Mouse (Mus musculus) embryonic facial prominence, embryonic 15.5 days (tissue): ENCODE results near the gene Lmtk3. TPM values are rescaled to one million over a fixed set of nuclear protein-coding genes. Genes with fewer than 3 reads are reported as not detected.
A peak's percentile ranks its signal among the peaks of the same experiment; 100 is the strongest.

Source experiments
- ATAC-seq: fragments of 200-750 bp; cut with Nextera tagmentation; 2 replicates; pipeline ENCODE4 v1.8.0; 2017; ENCODE audit warnings: low read depth, moderate TSS enrichment; ENCODE audit not compliant: insufficient number of reproducible peaks, low FRiP score, low TSS enrichment
- H3K27ac ChIP-seq: fragments of 300-500 bp; sonication (generic); replicated peaks from 2 replicates; pipeline ENCODE4 v1.5.1; 2015; ENCODE audit warnings: mild to moderate bottlenecking, inconsistent platforms
- H3K27me3 ChIP-seq: fragments of 300-500 bp; sonication (generic); 2 replicates; pipeline ENCODE4 v1.6.1; 2015; ENCODE audit warnings: inconsistent platforms
- H3K36me3 ChIP-seq: fragments of 300-500 bp; sonication (generic); 2 replicates; pipeline ENCODE4 v1.6.1; 2015; ENCODE audit warnings: mild to moderate bottlenecking, inconsistent platforms
- H3K4me1 ChIP-seq: fragments of 300-500 bp; sonication (generic); 2 replicates; pipeline ENCODE4 v1.6.1; 2015; ENCODE audit warnings: inconsistent platforms
- H3K4me2 ChIP-seq: fragments of 300-500 bp; sonication (generic); replicated peaks from 2 replicates; pipeline ENCODE4 v1.6.1; 2015; ENCODE audit warnings: mild to moderate bottlenecking, inconsistent platforms
- H3K4me3 ChIP-seq: fragments of 300-500 bp; sonication (generic); replicated peaks from 2 replicates; pipeline ENCODE4 v1.5.1; 2015; ENCODE audit warnings: mild to moderate bottlenecking, inconsistent platforms
- H3K9ac ChIP-seq: fragments of 300-500 bp; sonication (generic); 2 replicates; pipeline ENCODE4 v1.6.1; 2015; ENCODE audit warnings: inconsistent platforms
- H3K9me3 ChIP-seq: fragments of 300-500 bp; sonication (generic); replicated peaks from 2 replicates; pipeline ENCODE4 v1.6.1; 2016; ENCODE audit warnings: inconsistent platforms
- WGBS: fragments of 180-500 bp; shearing (Covaris S2); methylation state at CpG from one replicate; pipeline ENCODE4 v1.1.7; 2015; 5-methylcytosine and 5-hydroxymethylcytosine counted together
- polyA plus RNA-seq: library from polyadenylated mRNA; unstranded; fragments of >200 nt; fragmentation: Nextera tagmentation; extraction: Ambion mirVana; gene quantifications from 2 replicates; pipeline ENCODE4 v1.2.1, GENCODE M21; 2015

Lmtk3 gene
- polyA plus RNA-seq, 1 experiment from 2014 or later: 1.9 TPM

DNA sequence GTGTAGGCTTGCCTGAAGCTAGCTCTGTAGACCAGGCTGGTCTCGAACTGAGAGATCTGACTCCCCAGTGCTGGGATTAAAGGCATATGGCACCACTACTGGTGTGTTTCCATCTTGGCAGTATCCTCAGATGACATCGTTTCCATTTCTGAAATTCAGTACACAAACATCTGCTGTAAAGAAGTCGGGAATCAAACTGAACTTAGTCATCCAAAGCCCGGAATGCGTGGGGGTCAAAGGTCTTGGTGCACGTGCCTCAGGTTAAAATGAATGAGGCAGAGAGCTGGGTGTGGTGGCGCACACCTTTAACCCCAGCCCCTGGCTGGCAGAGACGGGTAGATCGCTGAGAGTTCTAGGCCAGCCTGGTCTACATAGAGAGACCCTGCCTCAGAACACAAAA, 33.4 kb upstream of the Lmtk3 start:
- H3K4me1 ChIP-seq: peaks cover 4% of the 10 kb centered on the region
- H3K9me3 ChIP-seq: no peaks in the 10 kb centered on the region
- no peaks in the 10 kb centered on the region for H3K27me3 ChIP-seq
- no peak overlapping the region for H3K4me3 ChIP-seq
- H3K36me3 ChIP-seq: no peaks in the 10 kb centered on the region
- WGBS: 54% methylated on average over 9 of the region's 9 CpGs
- no peak overlapping the region for H3K9ac ChIP-seq
- no peak overlapping the region for H3K4me2 ChIP-seq
- ATAC-seq: no peak
- no peak overlapping the region for H3K27ac ChIP-seq

DNA sequence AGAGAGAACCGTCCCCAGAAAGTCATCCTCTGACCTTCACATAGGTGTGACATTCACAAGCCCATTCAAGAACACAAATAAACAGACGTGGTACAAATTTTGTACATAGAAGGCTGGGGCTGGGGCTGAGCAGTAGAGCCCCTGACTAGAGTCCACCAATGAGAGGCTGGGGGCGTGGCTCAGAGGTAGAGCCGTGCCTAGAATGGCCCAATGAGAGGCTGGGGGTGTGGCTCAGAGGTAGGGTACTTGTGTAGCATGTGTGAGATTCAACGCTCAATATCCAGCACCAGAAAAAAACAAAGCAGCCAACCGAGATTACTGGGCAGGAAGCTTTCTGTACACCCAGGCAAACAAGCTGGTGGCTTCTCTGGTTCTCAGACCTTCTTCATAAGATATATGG, 27.8 kb upstream of the Lmtk3 start:
- no peak overlapping the region for H3K4me2 ChIP-seq
- no peak overlapping the region for H3K9ac ChIP-seq
- no peaks in the 10 kb centered on the region for H3K36me3 ChIP-seq
- no peak overlapping the region for H3K4me3 ChIP-seq
- ATAC-seq: no peak
- H3K4me1 ChIP-seq: peaks cover 5% of the 10 kb centered on the region
- H3K27me3 ChIP-seq: peaks cover 33% of the 10 kb centered on the region
- no peaks in the 10 kb centered on the region for H3K9me3 ChIP-seq
- no peak overlapping the region for H3K27ac ChIP-seq
- 56% methylated on average over 6 of the region's 6 CpGs for WGBS

DNA sequence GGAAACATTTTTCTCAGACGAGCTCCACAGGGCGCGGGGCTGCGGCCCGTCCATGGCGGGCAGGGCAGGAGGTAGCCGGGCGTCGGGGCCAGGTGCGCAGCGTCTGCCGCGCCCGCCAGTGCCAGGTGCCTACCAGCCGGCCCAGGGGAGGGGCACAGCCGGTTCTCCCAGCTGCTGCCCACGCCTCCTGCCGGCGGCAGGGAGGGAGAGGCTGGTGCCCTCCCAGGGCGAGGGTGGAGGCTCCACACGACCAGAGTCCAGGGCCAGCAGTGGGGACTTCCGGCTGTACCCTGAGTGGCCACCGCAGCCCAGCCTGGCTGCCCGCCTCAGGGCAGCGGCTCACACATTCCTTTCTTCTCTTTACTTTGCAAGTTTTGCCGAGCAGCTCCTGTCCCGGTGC, 24.1 kb upstream of the Lmtk3 start:
- Histone ChIP-seq H3K27me3 (peaks cover 35% of the 10 kb centered on the region), H3K4me2 (peak overlapping the region; percentile 46), H3K27ac (peak overlapping the region; percentile 45; the same call in 1 of the 2 replicates), H3K4me1 (peaks cover 5% of the 10 kb centered on the region), H3K36me3 (no peaks in the 10 kb centered on the region), H3K9me3 (no peaks in the 10 kb centered on the region), H3K9ac (no peak overlapping the region), H3K4me3 (peak overlapping the region; percentile 23)
- WGBS: 6% methylated on average over 24 of the region's 27 CpGs
- peak; percentile 70 for ATAC-seq

DNA sequence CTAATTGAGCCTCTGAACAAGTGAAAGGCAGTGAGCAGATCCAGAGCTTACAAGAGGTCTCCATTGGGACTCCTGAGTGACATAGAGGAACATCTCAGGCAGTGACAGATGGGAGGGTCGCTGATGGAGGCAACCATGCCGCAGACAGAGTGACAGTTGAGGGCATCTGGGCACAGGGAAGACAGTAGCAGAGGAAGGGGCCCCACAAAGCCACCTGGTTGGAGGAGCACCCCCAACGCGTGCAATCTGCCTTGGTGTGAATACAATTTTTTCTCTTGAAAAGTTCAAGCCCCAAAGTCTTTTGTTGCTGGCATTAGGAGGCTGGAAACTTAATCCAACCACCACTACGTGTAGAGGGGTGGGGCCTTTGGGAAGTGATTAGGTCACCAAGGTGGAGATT, 23.4 kb upstream of the Lmtk3 start:
- H3K9me3 ChIP-seq: no peaks in the 10 kb centered on the region
- H3K4me2 ChIP-seq: no peak overlapping the region
- no peak overlapping the region for H3K27ac ChIP-seq
- no peaks in the 10 kb centered on the region for H3K36me3 ChIP-seq
- H3K9ac ChIP-seq: no peak overlapping the region
- H3K4me3 ChIP-seq: no peak overlapping the region
- WGBS: 57% methylated on average over 5 of the region's 5 CpGs
- H3K4me1 ChIP-seq: peaks cover 5% of the 10 kb centered on the region
- no peak for ATAC-seq
- peaks cover 35% of the 10 kb centered on the region for H3K27me3 ChIP-seq

DNA sequence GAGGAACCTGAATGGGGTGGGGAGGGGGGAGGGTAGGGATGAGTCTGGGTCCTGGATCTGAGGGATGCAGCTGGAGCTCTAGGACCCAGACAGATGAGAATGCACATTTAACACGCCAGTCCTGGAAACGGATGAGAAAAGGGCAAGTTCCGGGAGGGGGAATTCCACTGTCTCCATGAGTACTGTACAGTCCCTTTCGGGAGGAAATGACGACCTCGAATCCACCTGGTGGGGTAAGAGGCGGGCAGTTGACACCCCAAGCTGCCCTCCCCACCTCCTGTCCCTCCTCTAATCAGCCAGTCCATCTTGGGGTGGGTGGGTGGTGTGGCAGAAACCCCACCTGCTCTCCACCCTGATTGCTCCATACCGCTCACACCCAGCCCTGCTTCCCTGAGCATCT, 17.5 kb upstream of the Lmtk3 start:
- no peaks in the 10 kb centered on the region for H3K36me3 ChIP-seq
- H3K4me2 ChIP-seq: no peak overlapping the region; the same call in 1 of the 2 replicates
- no peaks in the 10 kb centered on the region for H3K27me3 ChIP-seq
- no peaks in the 10 kb centered on the region for H3K9me3 ChIP-seq
- H3K27ac ChIP-seq: peak overlapping the region; percentile 55; the same call in 1 of the 2 replicates
- H3K9ac ChIP-seq: no peak overlapping the region
- peaks cover 10% of the 10 kb centered on the region; the same call in 1 of the 2 replicates for H3K4me1 ChIP-seq
- ATAC-seq: no peak
- 46% methylated on average over 8 of the region's 8 CpGs for WGBS
- no peak overlapping the region for H3K4me3 ChIP-seq

DNA sequence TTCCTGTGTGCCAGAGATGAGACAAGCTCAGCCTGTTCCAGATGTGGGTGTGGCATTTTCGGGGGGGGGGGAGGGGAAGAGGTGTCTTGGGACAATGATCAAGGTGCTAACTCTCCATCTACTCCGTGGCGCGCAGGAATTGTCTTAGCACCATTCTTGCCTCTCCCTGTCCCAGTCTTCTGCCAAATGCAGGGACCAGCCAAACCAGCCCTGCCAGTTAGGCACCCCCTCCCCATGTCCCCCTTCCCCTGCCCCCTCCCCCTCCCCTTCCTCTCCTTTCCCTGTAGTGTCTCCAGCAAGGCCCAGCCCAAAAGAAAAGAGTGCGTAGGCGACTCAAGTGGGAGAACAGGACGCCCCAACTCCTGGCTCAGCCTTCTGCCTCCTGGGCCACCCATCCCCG, 16.8 kb upstream of the Lmtk3 start:
- Histone ChIP-seq H3K4me2 (no peak overlapping the region), H3K36me3 (no peaks in the 10 kb centered on the region), H3K9ac (no peak overlapping the region), H3K27ac (peak overlapping the region; percentile 71; the same call in 1 of the 2 replicates), H3K9me3 (no peaks in the 10 kb centered on the region), H3K4me1 (peaks cover 10% of the 10 kb centered on the region; the same call in 1 of the 2 replicates), H3K4me3 (no peak overlapping the region), H3K27me3 (no peaks in the 10 kb centered on the region)
- ATAC-seq: peak; percentile 68; the same call in 1 of the 2 replicates
- WGBS: 31% methylated on average over 8 of the region's 8 CpGs

DNA sequence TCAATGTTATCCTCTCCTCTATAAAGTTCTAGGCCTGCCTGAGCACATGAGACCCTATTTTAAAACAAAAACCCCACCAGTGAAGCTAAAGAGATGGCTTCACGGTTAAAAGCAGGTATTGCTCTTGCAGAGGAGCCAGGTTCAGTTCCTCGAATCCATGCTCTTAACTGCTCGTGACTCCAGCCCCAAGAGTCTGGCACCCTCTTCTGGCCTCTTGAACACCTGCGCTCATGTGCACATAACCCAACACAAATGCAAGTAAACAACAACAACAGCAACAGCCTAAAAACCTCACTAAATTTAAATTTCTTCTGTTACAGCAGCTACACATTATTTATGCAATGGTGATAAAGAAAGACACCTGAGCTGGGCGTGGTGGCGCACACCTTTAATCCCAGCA, 16.0 kb upstream of the Lmtk3 start:
- no peak for ATAC-seq
- 89% methylated on average over 6 of the region's 6 CpGs for WGBS

DNA sequence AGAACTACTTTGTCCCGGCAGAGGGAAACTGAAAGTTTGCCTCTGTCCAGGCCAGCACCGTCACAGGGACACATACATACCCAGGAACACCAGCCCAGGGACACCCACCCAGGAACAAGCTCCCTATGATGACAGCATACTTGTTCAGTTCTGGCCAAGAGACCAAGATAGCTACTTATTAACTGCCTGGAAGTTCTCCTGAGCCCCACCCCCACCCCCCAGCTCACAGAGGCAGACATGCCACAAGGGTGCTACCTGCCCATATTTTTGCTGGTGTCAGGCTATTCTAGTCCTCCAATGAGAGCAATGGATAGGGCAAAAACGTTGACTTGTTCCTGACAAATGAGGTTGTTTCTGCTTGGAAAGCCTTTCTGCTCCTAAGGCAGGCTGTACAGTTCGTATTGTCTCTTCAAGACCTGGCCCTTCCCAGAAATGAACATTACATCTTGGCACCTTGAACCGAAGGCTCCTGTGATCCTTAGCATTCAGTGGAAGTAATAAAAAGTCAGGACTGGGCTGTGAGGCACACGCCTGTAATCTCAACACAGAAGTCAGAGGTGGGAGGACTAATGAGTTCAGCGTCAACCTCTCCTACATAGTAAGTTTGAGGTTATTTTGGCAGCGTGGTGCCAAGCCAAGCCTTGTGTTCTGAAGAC, 13.0 kb upstream of the Lmtk3 start:
- ATAC-seq: no peak
- Histone ChIP-seq H3K27me3 (peaks cover 7% of the 10 kb centered on the region; the same call in 1 of the 2 replicates), H3K9ac (no peak overlapping the region), H3K4me3 (no peak overlapping the region), H3K4me2 (no peak overlapping the region), H3K36me3 (no peaks in the 10 kb centered on the region), H3K9me3 (no peaks in the 10 kb centered on the region), H3K4me1 (peaks cover 10% of the 10 kb centered on the region; the same call in 1 of the 2 replicates), H3K27ac (no peak overlapping the region; the same call in 1 of the 2 replicates)
- 62% methylated on average over 8 of the region's 8 CpGs for WGBS

More for the DNA sequence above, 16.0 kb upstream of the Lmtk3 start:
- no peak overlapping the region for H3K4me2 ChIP-seq
- no peak overlapping the region for H3K4me3 ChIP-seq
- H3K9ac ChIP-seq: no peak overlapping the region
- H3K27me3 ChIP-seq: no peaks in the 10 kb centered on the region
- no peaks in the 10 kb centered on the region for H3K36me3 ChIP-seq
- no peaks in the 10 kb centered on the region for H3K9me3 ChIP-seq
- peak overlapping the region; percentile 71 for H3K27ac ChIP-seq
- H3K4me1 ChIP-seq: peaks cover 10% of the 10 kb centered on the region; the same call in 1 of the 2 replicates

DNA sequence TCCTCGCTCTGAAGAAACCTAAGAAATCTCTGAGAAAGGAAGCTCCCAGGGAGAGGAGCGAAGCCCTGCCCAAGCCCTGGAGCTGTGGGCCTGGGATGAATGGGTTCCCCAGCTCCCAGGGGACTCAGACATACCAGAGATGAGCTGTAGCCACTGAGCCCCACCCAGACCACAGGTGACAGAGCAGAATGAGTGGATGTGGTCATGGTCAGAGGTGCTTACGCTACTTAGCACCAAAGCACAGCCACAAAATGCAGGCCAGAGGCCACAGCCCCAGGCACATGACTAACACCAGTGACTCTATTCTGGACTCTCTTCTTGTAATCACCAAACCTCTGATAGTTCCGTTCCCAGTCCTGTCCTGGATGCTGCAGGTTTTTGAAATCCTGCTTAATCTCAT, 12.4 kb upstream of the Lmtk3 start:
- 46% methylated on average over 4 of the region's 4 CpGs for WGBS
- Histone ChIP-seq H3K4me3 (no peak overlapping the region), H3K27ac (peak overlapping the region; percentile 65), H3K36me3 (no peaks in the 10 kb centered on the region), H3K4me1 (peaks cover 5% of the 10 kb centered on the region; the same call in 1 of the 2 replicates), H3K4me2 (no peak overlapping the region), H3K9ac (no peak overlapping the region), H3K9me3 (no peaks in the 10 kb centered on the region), H3K27me3 (peaks cover 7% of the 10 kb centered on the region; the same call in 1 of the 2 replicates)
- no peak for ATAC-seq

DNA sequence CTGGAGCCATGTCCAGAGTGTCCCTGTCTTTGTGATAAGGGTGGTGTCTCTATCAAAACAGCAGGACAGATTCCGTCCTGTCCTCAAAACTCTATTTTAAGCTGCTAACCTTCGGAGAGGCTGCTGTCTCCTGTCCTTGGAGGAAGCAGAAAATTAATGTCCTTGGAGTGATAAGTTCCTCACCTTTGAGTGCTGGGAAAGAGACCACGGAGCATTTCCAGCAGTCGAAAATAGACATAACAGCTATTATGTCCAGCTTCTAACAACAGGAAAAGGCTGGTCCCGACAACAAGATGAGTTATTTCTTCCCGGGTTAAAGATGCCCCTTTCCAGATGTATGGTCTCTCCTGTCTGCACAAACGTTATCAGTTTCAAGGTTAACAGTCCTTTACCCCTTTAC, 8.3 kb upstream of the Lmtk3 start:
- no peak for ATAC-seq
- H3K4me2 ChIP-seq: no peak overlapping the region
- no peaks in the 10 kb centered on the region for H3K9me3 ChIP-seq
- no peak overlapping the region for H3K27ac ChIP-seq
- H3K36me3 ChIP-seq: no peaks in the 10 kb centered on the region
- WGBS: 73% methylated on average over 7 of the region's 7 CpGs
- H3K4me3 ChIP-seq: no peak overlapping the region
- H3K27me3 ChIP-seq: peaks cover 15% of the 10 kb centered on the region
- no peak overlapping the region for H3K9ac ChIP-seq
- no peaks in the 10 kb centered on the region for H3K4me1 ChIP-seq

DNA sequence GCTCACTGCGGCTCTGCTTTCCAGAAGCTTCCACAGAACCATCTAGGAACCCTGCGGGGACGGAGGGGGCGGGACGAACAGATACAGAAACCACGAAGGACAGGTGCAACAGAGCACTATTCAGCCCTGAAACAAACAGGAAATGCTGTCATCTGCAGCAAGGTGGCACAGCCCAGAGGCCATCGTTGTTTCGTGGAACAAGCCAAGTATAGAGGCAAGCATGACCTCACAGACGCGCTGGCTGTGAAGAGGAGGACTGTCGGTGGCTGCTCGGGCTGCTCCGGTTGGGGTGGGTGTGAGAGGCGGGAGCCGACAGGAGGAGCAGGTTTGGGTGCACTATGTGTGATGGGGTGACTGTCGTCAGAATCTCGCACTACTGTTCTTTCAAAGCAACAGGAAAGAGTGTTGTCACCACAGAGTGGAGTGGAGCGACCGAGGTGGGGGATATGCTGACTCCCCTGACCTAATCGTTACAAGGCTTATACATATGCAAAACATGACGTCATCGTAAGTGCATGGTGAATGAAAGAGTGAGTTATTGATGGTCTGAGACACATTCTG, 4.4 kb upstream of the Lmtk3 start:
- Histone ChIP-seq H3K4me2 (peak overlapping the region; percentile 22; the same call in 1 of the 2 replicates), H3K9me3 (no peaks in the 10 kb centered on the region), H3K36me3 (no peaks in the 10 kb centered on the region), H3K4me1 (peaks cover 8% of the 10 kb centered on the region), H3K27ac (no peak overlapping the region), H3K27me3 (peaks cover 8% of the 10 kb centered on the region; the same call in 1 of the 2 replicates), H3K9ac (no peak overlapping the region), H3K4me3 (peak overlapping the region; percentile 12; the same call in 1 of the 2 replicates)
- no peak; the same call in 1 of the 2 replicates for ATAC-seq
- 21% methylated on average over 22 of the region's 22 CpGs for WGBS
